In the genomic region with DNA sequence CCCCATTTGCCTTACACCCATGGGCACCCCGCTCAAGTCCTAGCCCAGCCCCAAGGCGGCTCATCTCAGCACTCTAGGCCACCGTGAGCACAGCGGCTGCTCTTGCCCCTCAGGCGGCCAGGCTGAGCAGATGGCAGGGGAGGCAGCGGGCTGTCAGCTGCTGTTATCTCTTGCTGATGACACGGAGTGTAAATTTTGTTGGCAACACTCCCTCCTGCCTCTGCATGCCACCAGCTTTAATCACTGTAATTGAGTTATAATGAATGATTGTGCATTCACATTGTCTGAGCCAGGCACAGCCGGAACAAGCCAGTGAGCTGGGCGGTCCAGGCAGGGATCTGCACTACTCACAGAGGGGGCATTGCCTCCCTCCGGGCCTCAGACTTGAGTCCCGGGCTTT, we compare ENCODE assay signal across 8 mouse cellular contexts.
A peak's percentile ranks its signal among the peaks of the same experiment; 100 is the strongest.
DNase-seq lines count a peak whose midpoint lies in the region; ATAC-seq and TF ChIP-seq lines count a peak whose summit lies in the region.

No protein-coding gene starts in this region.

- no peak for TF ChIP-seq CTCF in lung, embryonic 14.5 days (IDR thresholded peaks at IDR 0.05; ENCODE audit: low read depth)

- ATAC-seq in lung, embryonic 14.5 days (ENCODE audit: insufficient read depth), result 0 out of 2 replicates have a peak, but pooled peaks have one; percentile 33
- ATAC-seq in forebrain, embryonic 12.5 days (ENCODE audit: low FRiP score), result peak; percentile 84

- no peak overlapping the region for H3K27ac ChIP-seq in lung, embryonic 14.5 days (ENCODE audit: low read depth)
- peak overlapping the region; percentile 61; the same call in 1 of the 2 replicates for H3K27ac ChIP-seq in forebrain, embryonic 12.5 days

- no peak overlapping the region for H3K9ac ChIP-seq in lung, embryonic 14.5 days
- no peak overlapping the region for H3K9ac ChIP-seq in forebrain, embryonic 12.5 days

- H3K27me3 ChIP-seq in lung, embryonic 14.5 days (ENCODE audit: insufficient read depth, low read length), result no peaks in the 10 kb centered on the region
- peaks cover 40% of the 10 kb centered on the region for H3K27me3 ChIP-seq in forebrain, embryonic 12.5 days

- 27% methylated on average over 11 of the region's 11 CpGs for WGBS in lung, embryonic 14.5 days
- WGBS in forebrain, embryonic 12.5 days, result 34% methylated on average over 11 of the region's 11 CpGs

- no peaks in the 10 kb centered on the region for H3K9me3 ChIP-seq in lung, embryonic 14.5 days (ENCODE audit: low read depth, low read length)
- H3K9me3 ChIP-seq in forebrain, embryonic 12.5 days, result no peaks in the 10 kb centered on the region

- H3K36me3 ChIP-seq in lung, embryonic 14.5 days (ENCODE audit: insufficient read depth), result no peaks in the 10 kb centered on the region
- no peaks in the 10 kb centered on the region for H3K36me3 ChIP-seq in forebrain, embryonic 12.5 days (replicated peaks)

- peak; percentile 30 for DNase-seq in lung, embryonic 14.5 days
- no peak for DNase-seq in lung, postnatal 10 days
- DNase-seq in layer of hippocampus, postnatal 25 days (ENCODE audit: extremely low spot score in 1 of 2, low spot score in 1 of 2), result peak; percentile 12 to 27
- peak; percentile 91 for DNase-seq in retina, embryonic 14.5 days (ENCODE audit: low spot score)
- DNase-seq in urinary bladder, adult 2 months (ENCODE audit: low spot score), result no peak
- no peak for DNase-seq in urinary bladder, postnatal 36 days (ENCODE audit: low spot score in 2 of 2)
- DNase-seq in adrenal gland, adult 18-20 months (ENCODE audit: low spot score in 2 of 2), result no peak

- peaks cover 8% of the 10 kb centered on the region; the same call in 1 of the 2 replicates for H3K4me1 ChIP-seq in lung, embryonic 14.5 days (ENCODE audit: insufficient read depth)
- peaks cover 20% of the 10 kb centered on the region for H3K4me1 ChIP-seq in forebrain, embryonic 12.5 days

- no peak overlapping the region for H3K4me3 ChIP-seq in lung, embryonic 14.5 days (ENCODE audit: low read depth, low read length)
- no peak overlapping the region for H3K4me3 ChIP-seq in forebrain, embryonic 12.5 days (replicated peaks)

- H3K4me2 ChIP-seq in lung, embryonic 14.5 days, result no peak overlapping the region
- H3K4me2 ChIP-seq in forebrain, embryonic 12.5 days, result no peak overlapping the region

Comparison
In these comparisons a context has a peak if more than half of its experiments do, and no peak if none do; other contexts are left out.
1. DNase-seq: peak in lung, embryonic 14.5 days (single experiment), layer of hippocampus, postnatal 25 days (2 of 2) and retina, embryonic 14.5 days (single experiment); none in lung, postnatal 10 days (single experiment), urinary bladder, adult 2 months (single experiment), urinary bladder, postnatal 36 days (0 of 2) and adrenal gland, adult 18-20 months (0 of 2).